Mouse (Mus musculus): ENCODE results near the gene Tnfrsf9. TPM values are rescaled to one million over a fixed set of nuclear protein-coding genes. Genes with fewer than 3 reads are reported as not detected.

Gene Tnfrsf9
- total and polyA plus RNA-seq, 2 experiments from 2014 or later = 0.09 to 0.52 TPM

DNA sequence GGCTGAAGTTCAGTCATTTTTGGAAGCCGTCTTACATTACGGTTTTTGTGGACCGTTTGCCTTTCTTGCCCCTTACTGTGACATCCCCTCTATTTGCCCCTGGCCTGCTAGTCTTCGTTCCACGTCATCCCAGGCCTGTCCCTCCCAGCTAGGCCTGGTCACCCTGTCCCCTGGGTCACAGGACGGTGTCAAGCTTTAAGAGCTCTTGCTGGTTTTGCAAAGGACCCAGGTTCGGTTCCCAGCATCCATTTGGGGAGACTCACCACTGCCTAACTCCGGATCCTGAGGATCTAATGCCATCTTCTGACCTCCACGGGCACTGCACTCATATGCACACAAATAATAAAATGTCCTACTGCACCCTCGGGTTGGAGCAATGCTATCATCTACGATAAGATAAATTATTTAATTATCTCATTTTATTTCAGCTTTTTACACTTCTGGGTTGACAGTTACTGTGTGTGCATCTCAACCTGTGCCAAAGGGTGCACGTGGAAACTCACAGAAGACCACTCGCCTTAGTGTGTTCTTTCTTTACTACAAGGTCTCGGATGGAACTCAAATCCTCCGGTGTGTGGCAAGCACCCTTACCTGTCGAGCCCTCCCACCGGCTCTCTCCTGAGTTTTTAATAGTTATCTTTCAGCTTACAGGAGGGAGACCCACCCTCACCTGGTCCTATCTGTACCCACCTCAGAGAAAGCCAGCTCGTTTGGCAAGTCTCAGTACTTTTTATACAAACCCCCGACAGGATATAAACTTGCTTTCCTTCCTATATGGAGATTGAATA, 4.0 kb upstream of the Tnfrsf9 start:
- peaks cover 9% of the 10 kb centered on the region; the same call in 1 of the 2 replicates for H3K4me1 ChIP-seq (ENCODE audit: insufficient read depth, low read length)
- no peak overlapping the region for H3K9ac ChIP-seq (replicated peaks; ENCODE audit: low read length)
- TF ChIP-seq CTCF (IDR thresholded peaks at IDR 0.05; ENCODE audit: low read depth) = no peak
- 0 out of 2 replicates have a peak, but pooled peaks cover under 1% of the 10 kb centered on the region for H3K36me3 ChIP-seq (ENCODE audit: insufficient read depth, low read length)
- no peak for DNase-seq (ENCODE audit: low spot score)
- no peaks in the 10 kb centered on the region for H3K9me3 ChIP-seq (ENCODE audit: low read length)
- no peaks in the 10 kb centered on the region for H3K27me3 ChIP-seq (ENCODE audit: insufficient read depth, low read length)
- H3K4me3 ChIP-seq (ENCODE audit: low read length) = peak overlapping the region; percentile 85; the same call in 1 of the 2 replicates
- peak overlapping the region; percentile 83 for H3K27ac ChIP-seq
- 83% methylated on average over 19 of the region's 19 CpGs for WGBS
- 0 out of 2 replicates have a peak, but pooled peaks have one; percentile 0 for ATAC-seq
- peak overlapping the region; percentile 71 for H3K4me2 ChIP-seq (ENCODE audit: low read depth, low read length)

DNA sequence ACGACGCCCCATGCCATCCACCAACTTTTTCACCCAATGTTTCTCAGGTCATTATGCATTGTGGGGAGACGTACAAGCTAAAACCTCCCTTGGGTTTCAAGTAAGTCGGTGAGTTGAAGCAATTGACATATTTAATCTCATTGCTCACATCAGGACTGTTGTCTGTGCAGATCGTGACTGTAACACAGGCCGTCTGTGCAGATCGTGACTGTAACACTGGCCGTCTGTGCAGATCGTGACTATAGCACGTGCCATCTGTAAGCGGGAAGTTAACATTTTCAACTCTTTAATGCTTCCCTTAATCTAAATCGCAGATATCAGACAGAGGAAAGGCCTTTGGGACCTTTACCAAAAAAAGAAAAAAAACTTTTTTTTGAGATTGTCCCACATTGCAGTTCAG, 619 bp upstream of the Tnfrsf9 start:
- no peak for TF ChIP-seq CTCF (IDR thresholded peaks at IDR 0.05; ENCODE audit: low read depth)
- Histone ChIP-seq H3K4me1 (ENCODE audit: insufficient read depth, low read length) (peaks cover 12% of the 10 kb centered on the region; the same call in 1 of the 2 replicates), H3K27me3 (ENCODE audit: insufficient read depth, low read length) (no peaks in the 10 kb centered on the region), H3K4me3 (ENCODE audit: low read length) (peak overlapping the region; percentile 76), H3K9ac (replicated peaks; ENCODE audit: low read length) (peak overlapping the region; percentile 66), H3K36me3 (ENCODE audit: insufficient read depth, low read length) (no peaks in the 10 kb centered on the region), H3K4me2 (ENCODE audit: low read depth, low read length) (peak overlapping the region; percentile 63), H3K27ac (peak overlapping the region; percentile 84), H3K9me3 (ENCODE audit: low read length) (no peaks in the 10 kb centered on the region)
- WGBS = 15% methylated on average over 12 of the region's 12 CpGs
- no peak for ATAC-seq
- peak; percentile 20 for DNase-seq (ENCODE audit: low spot score)

DNA sequence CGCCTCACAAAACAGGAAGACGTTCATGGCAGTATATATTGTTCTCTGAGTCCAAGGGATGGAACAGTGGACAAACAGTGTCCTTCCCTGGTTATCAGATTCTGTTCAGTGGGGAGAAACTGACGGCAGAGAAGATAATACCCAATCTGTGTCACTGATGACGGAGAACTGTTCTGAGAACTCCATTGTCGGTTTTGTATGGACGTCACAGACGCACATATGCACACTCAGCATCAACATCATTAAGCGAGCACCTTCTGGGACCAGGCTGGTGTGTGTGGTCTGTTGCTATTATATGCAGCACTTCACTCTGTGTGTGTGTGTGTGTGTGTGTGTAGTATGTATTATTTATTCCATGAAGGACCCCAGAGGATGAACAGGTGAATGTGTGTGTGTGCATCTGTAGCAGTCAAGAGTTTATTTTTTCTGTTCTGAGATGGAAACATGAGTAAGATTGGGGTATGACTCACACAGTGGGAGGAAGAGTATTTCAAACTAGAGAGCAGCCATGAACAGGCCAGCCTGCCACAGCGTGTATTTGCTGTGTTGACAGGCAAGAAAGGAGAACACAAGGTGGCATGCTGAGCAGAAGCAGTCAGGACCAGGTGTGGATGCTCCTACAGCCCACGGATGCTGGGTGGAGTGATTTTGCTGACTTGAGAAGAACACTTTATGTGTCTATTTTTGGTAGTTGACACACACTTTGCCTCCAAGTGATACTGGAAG, 982 bp downstream of the Tnfrsf9 start:
- TF ChIP-seq CTCF (IDR thresholded peaks at IDR 0.05; ENCODE audit: low read depth) = no peak
- ATAC-seq (peak; percentile 27; the same call in 1 of the 2 replicates), DNase-seq (ENCODE audit: low spot score) (peak; percentile 26)
- Histone ChIP-seq H3K4me1 (ENCODE audit: insufficient read depth, low read length) (0 out of 2 replicates have a peak, but pooled peaks cover 8% of the 10 kb centered on the region), H3K27me3 (ENCODE audit: insufficient read depth, low read length) (no peaks in the 10 kb centered on the region), H3K9me3 (ENCODE audit: low read length) (no peaks in the 10 kb centered on the region), H3K27ac (peak overlapping the region; percentile 84), H3K4me3 (ENCODE audit: low read length) (peak overlapping the region; percentile 76), H3K4me2 (ENCODE audit: low read depth, low read length) (peak overlapping the region; percentile 63), H3K9ac (replicated peaks; ENCODE audit: low read length) (peak overlapping the region; percentile 66), H3K36me3 (ENCODE audit: insufficient read depth, low read length) (no peaks in the 10 kb centered on the region)
- WGBS = 42% methylated on average over 10 of the region's 10 CpGs

- TF ChIP-seq CTCF (IDR thresholded peaks at IDR 0.05; ENCODE audit: low read depth) = no peak
- no peaks in the 10 kb centered on the region for H3K9me3 ChIP-seq (ENCODE audit: low read length)
- 0 out of 2 replicates have a peak, but pooled peaks cover 8% of the 10 kb centered on the region for H3K4me1 ChIP-seq (ENCODE audit: insufficient read depth, low read length)
- H3K9ac ChIP-seq (replicated peaks; ENCODE audit: low read length) = no peak overlapping the region
- H3K4me3 ChIP-seq (ENCODE audit: low read length) = no peak overlapping the region
- no peaks in the 10 kb centered on the region for H3K36me3 ChIP-seq (ENCODE audit: insufficient read depth, low read length)
- H3K27ac ChIP-seq = no peak overlapping the region
- DNase-seq (ENCODE audit: low spot score) (no peak), ATAC-seq (no peak)
- 69% methylated on average over 8 of the region's 8 CpGs for WGBS
- H3K27me3 ChIP-seq (ENCODE audit: insufficient read depth, low read length) = no peaks in the 10 kb centered on the region
- H3K4me2 ChIP-seq (ENCODE audit: low read depth, low read length) = no peak overlapping the region
Measured at GRCm38 (mm10) chr4:150917336-150918027, 3.1 kb downstream of the Tnfrsf9 start.

GRCm38 (mm10) chr4:150921206-150921605, 6.8 kb downstream of the Tnfrsf9 start:
- Histone ChIP-seq H3K4me1 (ENCODE audit: insufficient read depth, low read length) (no peaks in the 10 kb centered on the region), H3K9ac (replicated peaks; ENCODE audit: low read length) (no peak overlapping the region), H3K9me3 (ENCODE audit: low read length) (no peaks in the 10 kb centered on the region), H3K4me2 (ENCODE audit: low read depth, low read length) (no peak overlapping the region), H3K4me3 (ENCODE audit: low read length) (no peak overlapping the region), H3K27me3 (ENCODE audit: insufficient read depth, low read length) (no peaks in the 10 kb centered on the region), H3K36me3 (ENCODE audit: insufficient read depth, low read length) (no peaks in the 10 kb centered on the region), H3K27ac (no peak overlapping the region)
- WGBS = 82% methylated on average over 8 of the region's 8 CpGs
- ATAC-seq (no peak), DNase-seq (ENCODE audit: low spot score) (no peak)
- no peak for TF ChIP-seq CTCF (IDR thresholded peaks at IDR 0.05; ENCODE audit: low read depth)

- 82% methylated on average over 13 of the region's 13 CpGs for WGBS
- no peaks in the 10 kb centered on the region for H3K4me1 ChIP-seq (ENCODE audit: insufficient read depth, low read length)
- no peak for DNase-seq (ENCODE audit: low spot score)
- no peaks in the 10 kb centered on the region for H3K27me3 ChIP-seq (ENCODE audit: insufficient read depth, low read length)
- H3K27ac ChIP-seq = no peak overlapping the region
- no peak overlapping the region for H3K4me2 ChIP-seq (ENCODE audit: low read depth, low read length)
- H3K9ac ChIP-seq (replicated peaks; ENCODE audit: low read length) = no peak overlapping the region
- TF ChIP-seq CTCF (IDR thresholded peaks at IDR 0.05; ENCODE audit: low read depth) = no peak
- no peak for ATAC-seq
- no peaks in the 10 kb centered on the region for H3K9me3 ChIP-seq (ENCODE audit: low read length)
- no peaks in the 10 kb centered on the region for H3K36me3 ChIP-seq (ENCODE audit: insufficient read depth, low read length)
- no peak overlapping the region for H3K4me3 ChIP-seq (ENCODE audit: low read length)
Measured at GRCm38 (mm10) chr4:150924308-150924707, 9.9 kb downstream of the Tnfrsf9 start.

All from hindbrain, postnatal 0 days (tissue).